In the genomic region with DNA sequence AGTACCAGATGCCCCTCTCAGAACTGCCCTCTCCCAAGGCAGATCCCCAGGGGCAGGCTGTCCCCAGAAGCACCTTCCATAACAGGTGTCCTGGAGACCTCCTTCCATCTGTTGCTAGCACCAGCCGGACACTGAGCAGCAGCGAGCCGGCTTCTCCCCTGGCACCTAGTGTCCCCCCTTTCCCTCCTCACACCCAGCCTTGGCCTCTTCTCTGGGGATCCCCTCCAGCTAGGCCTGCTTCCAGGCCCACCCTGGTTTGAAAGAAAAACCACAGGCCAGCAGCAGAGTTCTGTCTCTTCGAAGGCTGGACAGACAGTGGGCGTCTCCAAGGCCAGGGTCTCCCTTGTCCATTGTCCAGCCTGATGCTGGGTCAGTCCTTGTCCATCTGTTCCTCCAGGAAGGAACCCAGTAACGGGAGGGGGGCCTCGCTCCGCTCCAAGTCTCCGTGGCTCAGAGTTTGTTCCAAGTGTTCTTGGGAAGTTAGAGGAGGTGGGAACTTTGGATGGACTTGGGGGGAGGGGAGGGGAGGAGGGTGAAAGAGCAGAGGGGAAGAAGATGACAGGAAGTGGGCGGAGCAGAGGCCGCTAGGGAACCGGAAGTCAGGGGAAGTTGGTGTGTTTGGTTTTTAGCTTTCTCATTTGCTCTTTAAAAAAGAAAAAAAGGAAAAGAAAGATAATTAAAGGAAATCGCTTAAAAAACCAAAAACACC, we compare ENCODE assay signal across 8 mouse cellular contexts. TPM values are rescaled to one million over a fixed set of nuclear protein-coding genes. Genes with fewer than 3 reads are reported as not detected.
DNase-seq lines count a peak whose midpoint lies in the region; ATAC-seq and TF ChIP-seq lines count a peak whose summit lies in the region.

No protein-coding gene starts in this region.

- ATAC-seq in midbrain, embryonic 15.5 days (replicated peaks) = no peak
- ATAC-seq in hindbrain, embryonic 15.5 days (ENCODE audit: low FRiP score, low read depth) = no peak
- peak; percentile 31 for ATAC-seq in liver, embryonic 13.5 days (ENCODE audit: low read depth)

- H3K4me2 ChIP-seq in midbrain, embryonic 15.5 days = no peak overlapping the region
- 0 out of 2 replicates have a peak overlapping the region, but pooled peaks have one; percentile 4 for H3K4me2 ChIP-seq in hindbrain, embryonic 15.5 days
- peak overlapping the region; percentile 67 for H3K4me2 ChIP-seq in liver, embryonic 13.5 days

- H3K4me3 ChIP-seq in midbrain, embryonic 10.5 days = peak overlapping the region; percentile 22; the same call in 1 of the 2 replicates
- H3K4me3 ChIP-seq in midbrain, embryonic 15.5 days = no peak overlapping the region
- H3K4me3 ChIP-seq in erythroblast, embryonic 14.5 days (replicated peaks) = peak overlapping the region; percentile 49
- H3K4me3 ChIP-seq in hindbrain, embryonic 15.5 days = no peak overlapping the region
- H3K4me3 ChIP-seq in liver, embryonic 13.5 days (replicated peaks) = peak overlapping the region; percentile 47
- peak overlapping the region; percentile 51 for H3K4me3 ChIP-seq in spleen, adult 2 months (ENCODE audit: extremely low read depth, insufficient read depth, insufficient read length)

- TF ChIP-seq CTCF in spleen, adult 2 months (IDR thresholded peaks at IDR 0.05; ENCODE audit: extremely low read depth, insufficient read depth, insufficient read length, insufficient replicate concordance) = no peak

- H3K9ac ChIP-seq in midbrain, embryonic 15.5 days = no peak overlapping the region
- H3K9ac ChIP-seq in hindbrain, embryonic 15.5 days = no peak overlapping the region
- peak overlapping the region; percentile 45; the same call in 1 of the 2 replicates for H3K9ac ChIP-seq in liver, embryonic 13.5 days

- peaks cover 25% of the 10 kb centered on the region for H3K36me3 ChIP-seq in midbrain, embryonic 10.5 days
- peaks cover 19% of the 10 kb centered on the region; the same call in 1 of the 2 replicates for H3K36me3 ChIP-seq in midbrain, embryonic 15.5 days (replicated peaks)
- no peaks in the 10 kb centered on the region for H3K36me3 ChIP-seq in erythroblast, embryonic 14.5 days (ENCODE audit: control insufficient read depth)
- peaks cover 21% of the 10 kb centered on the region for H3K36me3 ChIP-seq in hindbrain, embryonic 15.5 days
- no peaks in the 10 kb centered on the region for H3K36me3 ChIP-seq in liver, embryonic 13.5 days
- H3K36me3 ChIP-seq in spleen, adult 2 months (ENCODE audit: control insufficient read depth, insufficient read depth, low read length) = no peaks in the 10 kb centered on the region

- H3K4me1 ChIP-seq in midbrain, embryonic 10.5 days = peaks cover 39% of the 10 kb centered on the region
- peaks cover 11% of the 10 kb centered on the region; the same call in 1 of the 2 replicates for H3K4me1 ChIP-seq in midbrain, embryonic 15.5 days
- H3K4me1 ChIP-seq in erythroblast, embryonic 14.5 days (ENCODE audit: control insufficient read depth) = peaks cover 16% of the 10 kb centered on the region
- peaks cover 23% of the 10 kb centered on the region for H3K4me1 ChIP-seq in hindbrain, embryonic 15.5 days (replicated peaks)
- H3K4me1 ChIP-seq in liver, embryonic 13.5 days (replicated peaks) = peaks cover 24% of the 10 kb centered on the region
- peaks cover 11% of the 10 kb centered on the region; the same call in 1 of the 2 replicates for H3K4me1 ChIP-seq in spleen, adult 2 months (ENCODE audit: control insufficient read depth, insufficient read depth, insufficient read length)

- no peaks in the 10 kb centered on the region for H3K9me3 ChIP-seq in midbrain, embryonic 10.5 days (replicated peaks)
- no peaks in the 10 kb centered on the region for H3K9me3 ChIP-seq in midbrain, embryonic 15.5 days
- H3K9me3 ChIP-seq in erythroblast, embryonic 14.5 days (ENCODE audit: control insufficient read depth, low read length) = no peaks in the 10 kb centered on the region
- no peaks in the 10 kb centered on the region for H3K9me3 ChIP-seq in hindbrain, embryonic 15.5 days
- H3K9me3 ChIP-seq in liver, embryonic 13.5 days (replicated peaks) = no peaks in the 10 kb centered on the region

- peak; percentile 47 for DNase-seq in midbrain, embryonic 10.5 days (ENCODE audit: low spot score)
- DNase-seq in liver, embryonic 13.5 days = no peak
- DNase-seq in spleen, adult 2 months (ENCODE audit: low read depth in 1 of 2, low spot score in 2 of 2) = peak; percentile 35 to 66
- no peak for DNase-seq in right cerebral cortex, postnatal 25 days
- no peak for DNase-seq in frontal cortex, postnatal 14 days (ENCODE audit: low spot score in 2 of 2)

- no peak for TF ChIP-seq POLR2A in spleen, adult 2 months (IDR thresholded peaks at IDR 0.05; ENCODE audit: low read depth, low read length)

- peaks cover 7% of the 10 kb centered on the region for H3K27me3 ChIP-seq in midbrain, embryonic 10.5 days (ENCODE audit: low read depth, poor library complexity, severe bottlenecking)
- no peaks in the 10 kb centered on the region for H3K27me3 ChIP-seq in midbrain, embryonic 15.5 days (replicated peaks)
- H3K27me3 ChIP-seq in erythroblast, embryonic 14.5 days (ENCODE audit: control insufficient read depth) = peaks cover 3% of the 10 kb centered on the region
- no peaks in the 10 kb centered on the region for H3K27me3 ChIP-seq in hindbrain, embryonic 15.5 days
- 0 out of 2 replicates have a peak, but pooled peaks cover 9% of the 10 kb centered on the region for H3K27me3 ChIP-seq in liver, embryonic 13.5 days
- no peaks in the 10 kb centered on the region for H3K27me3 ChIP-seq in spleen, adult 2 months (ENCODE audit: control insufficient read depth, insufficient read depth, low read length)

- WGBS in midbrain, embryonic 10.5 days = 49% methylated on average over 13 of the region's 13 CpGs
- 42% methylated on average over 13 of the region's 13 CpGs for WGBS in midbrain, embryonic 15.5 days
- WGBS in hindbrain, embryonic 15.5 days = 34% methylated on average over 13 of the region's 13 CpGs
- 16% methylated on average over 13 of the region's 13 CpGs for WGBS in liver, embryonic 13.5 days (ENCODE audit: insufficient replicate concordance)
- WGBS in spleen, adult 2 months = 31% methylated on average over 13 of the region's 13 CpGs

- H3K27ac ChIP-seq in midbrain, embryonic 10.5 days (replicated peaks) = peak overlapping the region; percentile 76
- H3K27ac ChIP-seq in midbrain, embryonic 15.5 days = no peak overlapping the region
- 0 out of 2 replicates have a peak overlapping the region, but pooled peaks have one; percentile 20 for H3K27ac ChIP-seq in hindbrain, embryonic 15.5 days (replicated peaks)
- H3K27ac ChIP-seq in liver, embryonic 13.5 days = peak overlapping the region; percentile 58
- H3K27ac ChIP-seq in spleen, adult 2 months (ENCODE audit: insufficient read depth, low read length) = peak overlapping the region; percentile 71

RNA-seq across cellular contexts. Expression of a gene that starts 11.7 kb away (rescaled TPM):
- polyA plus RNA-seq in midbrain, embryonic 10.5 days (2016; fragmentation: Nextera tagmentation; extraction: Ambion mirVana) = 0.25 and 0.28 TPM in 2 replicates
- 1.3 and 1.6 TPM in 2 replicates for polyA plus RNA-seq in midbrain, embryonic 15.5 days (2015; fragmentation: Nextera tagmentation; extraction: Ambion mirVana)
- not detected in 2 replicates for polyA plus RNA-seq in erythroblast, embryonic 14.5 days (2012)
- polyA plus RNA-seq in hindbrain, embryonic 15.5 days (2015; fragmentation: Nextera tagmentation; extraction: Ambion mirVana) = 1.2 and 1.3 TPM in 2 replicates
- polyA plus RNA-seq in liver, embryonic 13.5 days (2015; fragmentation: Nextera tagmentation; extraction: Ambion mirVana) = 0.75 and 0.81 TPM in 2 replicates
- polyA plus RNA-seq in spleen, adult 2 months (2012; rRNA removed) = not detected in 2 replicates

Comparison
In these comparisons a context has a peak if more than half of its experiments do, and no peak if none do; other contexts are left out.
1. H3K4me3 ChIP-seq: peak in midbrain, embryonic 10.5 days (single experiment), erythroblast, embryonic 14.5 days (single experiment), liver, embryonic 13.5 days (single experiment) and spleen, adult 2 months (single experiment); none in midbrain, embryonic 15.5 days (single experiment) and hindbrain, embryonic 15.5 days (single experiment).
2. DNase-seq: peak in midbrain, embryonic 10.5 days (single experiment) and spleen, adult 2 months (2 of 2); none in liver, embryonic 13.5 days (single experiment), right cerebral cortex, postnatal 25 days (single experiment) and frontal cortex, postnatal 14 days (0 of 2).